ENCODE assay signal across 13 mouse cellular contexts in genomic region chr10:61362992-61363391, GRCm38 (mm10). TPM values are rescaled to one million over a fixed set of nuclear protein-coding genes. Genes with fewer than 3 reads are reported as not detected.
DNase-seq lines count a peak whose midpoint lies in the region; ATAC-seq and TF ChIP-seq lines count a peak whose summit lies in the region.
"Had no signal": no experiment of that assay in that cellular context is flagged by ENCODE, and none has a peak within 500 bp of the region (broad histone marks: within the 10 kb centered on the region; RNA-seq: fewer than 3 reads in every experiment).

No protein-coding gene starts in this region.

- no peak for TF ChIP-seq POLR2A in lung, adult 2 months (IDR thresholded peaks at IDR 0.05; ENCODE audit: borderline replicate concordance, extremely low read depth, low read depth, low read length)

- peak; percentile 39; the same call in 1 of the 2 replicates for ATAC-seq in stomach, embryonic 16.5 days (ENCODE audit: insufficient read depth, low FRiP score)
- ATAC-seq in megakaryocyte-erythroid progenitor cell, adult 5-6 weeks (replicated peaks; ENCODE audit: low FRiP score, low TSS enrichment, poor library complexity, severe bottlenecking) = no peak
- ATAC-seq: inflammation-experienced regulatory T-cells, adult 6 months had no signal

- H3K4me2 ChIP-seq in stomach, embryonic 16.5 days (ENCODE audit: low read depth, low read length) = no peak overlapping the region
- H3K4me2 ChIP-seq: liver, embryonic 13.5 days had no signal

- TF ChIP-seq CTCF in lung, adult 2 months (IDR thresholded peaks at IDR 0.05; ENCODE audit: insufficient read depth, low read length) = 0 out of 2 replicates have a peak, but pooled peaks have one; percentile 0

- WGBS in lung, adult 2 months = 59% methylated on average over 8 of the region's 8 CpGs
- WGBS in stomach, embryonic 16.5 days = 70% methylated on average over 8 of the region's 8 CpGs

- H3K36me3 ChIP-seq in stomach, embryonic 16.5 days (ENCODE audit: control insufficient read depth, insufficient read depth, low read length) = no peaks in the 10 kb centered on the region
- H3K36me3 ChIP-seq: liver, embryonic 13.5 days had no signal

- no peaks in the 10 kb centered on the region for H3K9me3 ChIP-seq in stomach, embryonic 16.5 days (replicated peaks; ENCODE audit: control insufficient read depth, low read length)
- H3K9me3 ChIP-seq: liver, embryonic 13.5 days had no signal

- H3K27ac ChIP-seq in stomach, embryonic 16.5 days (ENCODE audit: low read length) = peak overlapping the region; percentile 57; the same call in 1 of the 2 replicates
- H3K27ac ChIP-seq: liver, embryonic 13.5 days had no signal

- H3K4me3 ChIP-seq in lung, adult 2 months (replicated peaks; ENCODE audit: extremely low read depth, low read depth, low read length) = no peak overlapping the region
- no peak overlapping the region for H3K4me3 ChIP-seq in stomach, embryonic 16.5 days (replicated peaks; ENCODE audit: low read length)
- H3K4me3 ChIP-seq: liver, embryonic 13.5 days had no signal

- DNase-seq in adrenal gland, postnatal 14 days = peak; percentile 54
- no peak for DNase-seq in adrenal gland, adult 2 months
- DNase-seq in lung, adult 2 months = no peak
- DNase-seq in lung, postnatal 14 days = no peak
- DNase-seq in gastrocnemius, postnatal 10 days = peak; percentile 48
- no peak for DNase-seq in layer of hippocampus, postnatal 36 days
- DNase-seq: adrenal gland, adult 8-10 months; liver, embryonic 13.5 days; thymus, postnatal 4 days had no signal

- H3K9ac ChIP-seq in stomach, embryonic 16.5 days (ENCODE audit: low read length) = no peak overlapping the region
- H3K9ac ChIP-seq: liver, embryonic 13.5 days had no signal

- H3K4me1 ChIP-seq in lung, adult 2 months (ENCODE audit: control insufficient read depth, insufficient read depth, low read length) = peaks cover 22% of the 10 kb centered on the region
- 0 out of 2 replicates have a peak, but pooled peaks cover 6% of the 10 kb centered on the region for H3K4me1 ChIP-seq in stomach, embryonic 16.5 days (ENCODE audit: control insufficient read depth, insufficient read depth, low read length)
- H3K4me1 ChIP-seq: liver, embryonic 13.5 days had no signal

- H3K27me3 ChIP-seq in stomach, embryonic 16.5 days (ENCODE audit: control insufficient read depth, insufficient read depth, low read length) = no peaks in the 10 kb centered on the region
- H3K27me3 ChIP-seq: liver, embryonic 13.5 days had no signal

RNA-seq across cellular contexts. Expression of gene Pald1, which starts 20.3 kb away (rescaled TPM):
- total RNA-seq in adrenal gland, postnatal 14 days (2021) = 41.8 and 44.5 TPM in 2 replicates
- 10 to 100 TPM; 18.5 to 26.6 TPM for total RNA-seq in adrenal gland, adult 2 months (2021)
- 17.7 and 22.8 TPM in 2 replicates for polyA plus RNA-seq in adrenal gland, adult 2 months (2012; rRNA removed)
- polyA plus RNA-seq in lung, adult 2 months (2012; rRNA removed) = 69.1 and 76.2 TPM in 2 replicates
- 10 to 100 TPM; 18.5 to 28.3 TPM for total RNA-seq in gastrocnemius, postnatal 10 days (2021)
- polyA plus RNA-seq in stomach, embryonic 16.5 days (2015; fragmentation: Nextera tagmentation; extraction: Ambion mirVana) = 17.0 and 18.1 TPM in 2 replicates
- total RNA-seq in megakaryocyte-erythroid progenitor cell, adult 5-6 weeks (2014; fragmentation: Nextera tagmentation) = not detected in 2 replicates
- not detected in 2 replicates for total RNA-seq in megakaryocyte-erythroid progenitor cell, adult 5-6 weeks (2017)
- total RNA-seq in layer of hippocampus, postnatal 36 days (2021) = 10 to 100 TPM; 14.3 to 15.4 TPM
- total RNA-seq: neutrophil, adult 5-6 weeks had no signal

RNA-seq across cellular contexts. Expression of gene Nodal, which starts 54.8 kb away (rescaled TPM):
- total RNA-seq in adrenal gland, postnatal 14 days (2021) = not detected in 2 replicates
- total RNA-seq in adrenal gland, adult 2 months (2021) = not detected
- 0.04 TPM in 1 of 2 replicates, not detected in the other for polyA plus RNA-seq in adrenal gland, adult 2 months (2012; rRNA removed)
- polyA plus RNA-seq in lung, adult 2 months (2012; rRNA removed) = 0.15 and 0.24 TPM in 2 replicates
- total RNA-seq in gastrocnemius, postnatal 10 days (2021) = under 1 TPM; 0.11 to 0.19 TPM
- polyA plus RNA-seq in stomach, embryonic 16.5 days (2015; fragmentation: Nextera tagmentation; extraction: Ambion mirVana) = 0.21 and 0.31 TPM in 2 replicates
- not detected in 2 replicates for total RNA-seq in megakaryocyte-erythroid progenitor cell, adult 5-6 weeks (2014; fragmentation: Nextera tagmentation)
- not detected in 2 replicates for total RNA-seq in megakaryocyte-erythroid progenitor cell, adult 5-6 weeks (2017)
- under 1 TPM in 1 of 2 experiments, not detected in 1; 0.22 TPM for total RNA-seq in layer of hippocampus, postnatal 36 days (2021)
- total RNA-seq: adrenal gland, adult 8-10 months; neutrophil, adult 5-6 weeks had no signal

Comparison
In these comparisons a context has a peak if more than half of its experiments do, and no peak if none do; other contexts are left out.
1. DNase-seq: peak in adrenal gland, postnatal 14 days (single experiment) and gastrocnemius, postnatal 10 days (single experiment); none in adrenal gland, adult 2 months (single experiment), lung, adult 2 months (single experiment), lung, postnatal 14 days (single experiment) and layer of hippocampus, postnatal 36 days (0 of 2).
2. RNA of gene Pald1, which starts 20.3 kb away (total RNA-seq): 41.8 to 44.5 TPM in adrenal gland, postnatal 14 days, 18.5 to 28.3 TPM in gastrocnemius, postnatal 10 days, 18.5 to 26.6 TPM in adrenal gland, adult 2 months and 14.3 to 15.4 TPM in layer of hippocampus, postnatal 36 days; not detected in megakaryocyte-erythroid progenitor cell, adult 5-6 weeks; every median in the first group is over 10 times any median in the second.